Mouse (Mus musculus) intestine, postnatal 0 days (tissue): ENCODE results near the gene Lifr. TPM values are rescaled to one million over a fixed set of nuclear protein-coding genes. Genes with fewer than 3 reads are reported as not detected.

Source experiments
- ATAC-seq: fragments of 200-750 bp; cut with Nextera tagmentation; 2 replicates; pipeline ENCODE4 v1.8.0; 2017; ENCODE audit warnings: mild to moderate bottlenecking, moderate TSS enrichment, moderate library complexity
- H3K27ac ChIP-seq: fragments of 300-500 bp; sonication (generic); 2 replicates; pipeline ENCODE4 v1.5.1; 2014; ENCODE audit warnings: mild to moderate bottlenecking, low read depth, low read length, moderate library complexity
- H3K27me3 ChIP-seq: fragments of 300-500 bp; sonication (generic); replicated peaks from 2 replicates; pipeline ENCODE4 v1.6.1; 2014; ENCODE audit warnings: low read length, mixed read lengths; ENCODE audit not compliant: control insufficient read depth, insufficient read depth
- H3K36me3 ChIP-seq: fragments of 300-500 bp; sonication (generic); 2 replicates; pipeline ENCODE4 v1.6.1; 2014; ENCODE audit warnings: mild to moderate bottlenecking, moderate library complexity; ENCODE audit not compliant: control insufficient read depth, insufficient read depth
- H3K4me1 ChIP-seq: fragments of 300-500 bp; sonication (generic); replicated peaks from 2 replicates; pipeline ENCODE4 v1.6.1; 2014; ENCODE audit warnings: antibody characterized with exemption, low read length, mixed read lengths; ENCODE audit not compliant: control insufficient read depth, insufficient read depth
- H3K4me2 ChIP-seq: fragments of 300-500 bp; sonication (generic); replicated peaks from 2 replicates; pipeline ENCODE4 v1.6.1; 2014; ENCODE audit warnings: low read depth, mild to moderate bottlenecking, moderate library complexity
- H3K4me3 ChIP-seq: fragments of 300-500 bp; sonication (generic); 2 replicates; pipeline ENCODE4 v1.5.1; 2014; ENCODE audit warnings: low read depth, low read length
- H3K9ac ChIP-seq: fragments of 300-500 bp; sonication (generic); 2 replicates; pipeline ENCODE4 v1.6.1; 2014; ENCODE audit warnings: mild to moderate bottlenecking, low read depth, low read length
- H3K9me3 ChIP-seq: fragments of 300-500 bp; sonication (generic); 2 replicates; pipeline ENCODE4 v1.6.1; 2016; ENCODE audit warnings: mixed run types; ENCODE audit not compliant: control insufficient read depth
- CTCF ChIP-seq: sonication (generic); IDR thresholded peaks from 2 replicates; pipeline ENCODE4 v1.5.1; 2016; ENCODE audit warnings: low read depth, mild to moderate bottlenecking, control low read depth, antibody characterized with exemption, moderate library complexity
- WGBS: fragments of 180-500 bp; shearing (Covaris S2); extraction: QIAGEN DNeasy Blood & Tissue Kit; methylation state at CpG from one replicate; pipeline ENCODE4 v1.1.7; 2014; 5-methylcytosine and 5-hydroxymethylcytosine counted together
- polyA plus RNA-seq: library from polyadenylated mRNA; unstranded; fragments of >200 nt; fragmentation: Nextera tagmentation; extraction: Ambion mirVana; gene quantifications from 2 replicates; pipeline ENCODE4 v1.2.1, GENCODE M21; 2015

The Lifr gene
- polyA plus RNA-seq, 1 experiment from 2014 or later = 6.3 TPM

DNA sequence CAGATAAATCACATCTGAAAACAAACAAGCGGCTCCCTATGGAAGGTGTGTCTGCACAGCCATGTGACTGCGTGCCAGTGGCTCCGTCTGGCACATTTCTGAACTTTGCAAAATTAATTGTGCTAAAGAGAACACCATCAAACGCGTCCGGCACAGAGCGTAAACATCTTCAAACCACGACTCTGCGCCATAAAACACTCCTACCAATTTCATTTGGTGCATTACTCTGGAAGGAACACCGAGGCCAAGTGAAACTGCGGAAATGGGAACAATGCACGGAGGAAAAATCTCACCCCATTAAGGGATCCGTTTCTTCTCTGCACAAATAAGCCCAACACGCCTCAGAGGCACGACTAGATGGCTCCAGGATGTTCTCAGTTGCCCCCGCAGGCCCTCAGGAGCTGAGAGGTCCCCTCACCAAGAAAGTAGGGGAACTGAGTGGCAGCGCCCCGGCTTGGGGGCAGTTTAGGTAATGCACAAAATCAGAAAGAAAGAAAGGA, 38.3 kb downstream of the Lifr start:
- Histone ChIP-seq H3K4me1 (peaks cover 3% of the 10 kb centered on the region; the same call in 1 of the 2 replicates), H3K27ac (peak overlapping the region; percentile 65), H3K9ac (peak overlapping the region; percentile 73), H3K27me3 (peaks cover 28% of the 10 kb centered on the region), H3K9me3 (no peaks in the 10 kb centered on the region), H3K4me2 (peak overlapping the region; percentile 96), H3K4me3 (peak overlapping the region; percentile 83), H3K36me3 (no peaks in the 10 kb centered on the region)
- 2% methylated on average over 18 of the region's 18 CpGs for whole genome bisulfite sequencing
- TF ChIP-seq CTCF = no peak
- peak; percentile 3; the same call in 1 of the 2 replicates for ATAC-seq

DNA sequence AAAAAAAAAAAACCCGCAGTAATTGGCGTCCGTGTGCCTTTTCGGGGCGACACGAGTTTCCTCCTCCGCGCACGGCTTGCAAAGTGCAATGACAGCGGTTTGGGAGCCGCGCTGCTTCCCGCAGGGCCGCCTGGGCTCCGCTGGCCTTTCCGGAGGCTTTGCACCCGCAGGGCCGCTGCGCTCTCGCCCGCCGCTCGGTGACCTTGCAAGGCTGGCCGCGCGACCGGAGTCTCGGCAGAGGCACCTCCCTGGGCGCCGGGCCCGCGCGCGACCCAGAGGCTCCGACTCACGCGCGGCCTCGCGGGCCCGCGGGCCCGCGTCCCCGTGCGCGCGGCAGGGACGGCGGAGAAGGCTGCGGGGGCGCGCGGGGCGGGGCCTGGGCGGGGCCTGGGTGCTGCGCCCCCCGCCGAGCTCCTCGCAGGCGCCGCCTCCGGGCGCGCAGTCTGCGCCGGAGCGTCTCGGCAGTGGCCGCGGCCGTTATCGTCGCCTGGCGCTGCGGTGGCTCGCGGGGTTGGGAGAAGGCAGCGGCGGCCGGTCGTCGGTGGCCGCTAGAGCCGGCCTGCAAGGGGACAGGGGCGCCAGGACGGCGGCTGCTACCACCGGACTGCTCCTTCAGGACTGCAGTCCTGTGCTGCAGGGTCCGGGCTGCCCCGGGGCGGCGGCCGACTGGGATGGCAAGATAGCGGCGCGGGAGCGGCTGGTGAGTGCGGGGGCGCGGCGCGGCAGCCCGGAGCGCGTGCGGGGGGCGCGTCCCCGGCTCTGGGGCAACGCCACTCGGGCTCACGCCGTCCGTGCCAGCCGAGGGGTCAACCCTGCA, 38.9 kb downstream of the Lifr start:
- Histone ChIP-seq H3K9me3 (no peaks in the 10 kb centered on the region), H3K27me3 (peaks cover 28% of the 10 kb centered on the region), H3K4me2 (peak overlapping the region; percentile 96), H3K4me1 (peaks cover 3% of the 10 kb centered on the region; the same call in 1 of the 2 replicates), H3K36me3 (no peaks in the 10 kb centered on the region), H3K9ac (peak overlapping the region; percentile 73), H3K4me3 (peak overlapping the region; percentile 83), H3K27ac (peak overlapping the region; percentile 65)
- ATAC-seq = peak; percentile 85
- WGBS = under 1% methylated on average over 102 of the region's 116 CpGs
- 0 out of 2 replicates have a peak, but pooled peaks have one; percentile 2 for TF ChIP-seq CTCF

DNA sequence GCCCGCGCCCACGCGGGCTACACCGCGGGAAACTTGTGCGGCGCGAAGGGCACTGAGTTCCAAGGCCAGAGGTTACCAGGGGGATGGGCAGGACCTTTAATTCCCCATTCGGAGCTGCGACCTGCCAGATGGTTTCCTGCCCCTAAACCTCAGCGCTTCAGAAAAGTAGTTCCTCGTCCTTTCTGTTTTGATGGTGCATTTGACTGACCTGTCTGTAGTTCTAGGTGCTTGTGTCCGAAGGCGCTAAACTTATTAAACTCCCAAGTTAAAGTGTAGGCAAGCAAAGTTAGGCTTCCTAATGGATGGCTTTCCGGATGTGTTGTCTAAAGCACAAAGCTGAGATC, 39.5 kb downstream of the Lifr start:
- Histone ChIP-seq H3K4me3 (peak overlapping the region; percentile 83), H3K36me3 (no peaks in the 10 kb centered on the region), H3K4me1 (peaks cover 3% of the 10 kb centered on the region; the same call in 1 of the 2 replicates), H3K4me2 (peak overlapping the region; percentile 96), H3K27me3 (peaks cover 28% of the 10 kb centered on the region), H3K9me3 (no peaks in the 10 kb centered on the region), H3K27ac (peak overlapping the region; percentile 65), H3K9ac (peak overlapping the region; percentile 73)
- TF ChIP-seq CTCF = no peak
- WGBS = 1% methylated on average over 16 of the region's 16 CpGs
- ATAC-seq = no peak

DNA sequence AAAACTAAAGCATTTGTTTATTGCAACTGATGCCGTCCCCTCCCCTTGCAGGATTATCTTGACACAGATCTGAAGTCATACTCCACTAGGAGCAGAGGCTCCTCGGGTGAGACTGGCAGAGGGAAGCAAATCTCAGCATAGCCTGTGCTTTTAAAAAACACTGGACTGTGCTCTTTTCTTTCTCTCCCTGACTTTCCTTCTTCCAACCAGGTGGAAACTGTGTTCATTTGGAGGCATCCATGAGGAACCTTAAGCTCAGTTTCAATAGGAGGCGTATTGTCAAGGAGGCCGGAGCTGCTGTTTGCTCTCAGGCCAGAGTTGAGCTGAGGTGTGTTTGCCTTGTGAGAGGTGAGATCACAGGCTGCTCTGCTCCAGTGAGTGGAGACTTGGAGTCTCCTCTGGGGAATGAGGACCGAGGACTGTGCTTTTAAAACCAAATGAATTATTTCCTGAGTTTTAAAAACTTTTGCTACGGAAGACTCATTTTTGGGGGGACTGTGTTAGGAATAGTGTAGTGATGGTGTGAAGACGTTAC, 40.3 kb downstream of the Lifr start:
- no peak for TF ChIP-seq CTCF
- peak overlapping the region; percentile 83 for H3K4me3 ChIP-seq
- H3K36me3 ChIP-seq = no peaks in the 10 kb centered on the region
- 29% methylated on average over 7 of the region's 7 CpGs for WGBS
- ATAC-seq = no peak
- peaks cover 3% of the 10 kb centered on the region; the same call in 1 of the 2 replicates for H3K4me1 ChIP-seq
- H3K9me3 ChIP-seq = no peaks in the 10 kb centered on the region
- no peak overlapping the region for H3K27ac ChIP-seq
- H3K27me3 ChIP-seq = peaks cover 28% of the 10 kb centered on the region
- H3K9ac ChIP-seq = no peak overlapping the region
- H3K4me2 ChIP-seq = peak overlapping the region; percentile 96

DNA sequence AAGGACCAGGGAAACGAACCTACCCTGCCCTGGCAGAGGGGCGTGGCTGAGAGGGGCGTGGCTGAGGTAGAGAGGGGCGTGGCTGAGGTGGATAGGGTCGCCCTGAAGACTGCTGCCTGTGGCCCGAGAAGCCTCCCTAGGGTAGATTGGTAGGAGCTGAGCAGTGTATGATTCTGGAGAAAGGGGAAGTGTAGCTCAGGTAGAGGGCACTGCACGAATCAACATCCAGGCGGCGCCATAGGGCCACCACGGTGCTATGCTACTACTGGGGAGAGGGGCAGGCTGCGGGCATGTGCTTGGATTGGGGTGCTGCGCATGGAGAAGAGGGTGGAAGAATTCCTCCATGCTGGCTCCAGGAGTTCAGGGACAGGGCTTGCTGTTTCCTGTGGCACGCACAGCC, 42.3 kb downstream of the Lifr start:
- peaks cover 3% of the 10 kb centered on the region; the same call in 1 of the 2 replicates for H3K4me1 ChIP-seq
- H3K9ac ChIP-seq = no peak overlapping the region
- H3K4me2 ChIP-seq = no peak overlapping the region
- no peak overlapping the region for H3K27ac ChIP-seq
- H3K27me3 ChIP-seq = peaks cover 28% of the 10 kb centered on the region
- TF ChIP-seq CTCF = peak; percentile 58
- no peaks in the 10 kb centered on the region for H3K9me3 ChIP-seq
- H3K4me3 ChIP-seq = no peak overlapping the region
- 64% methylated on average over 13 of the region's 13 CpGs for WGBS
- ATAC-seq = no peak
- no peaks in the 10 kb centered on the region for H3K36me3 ChIP-seq

DNA sequence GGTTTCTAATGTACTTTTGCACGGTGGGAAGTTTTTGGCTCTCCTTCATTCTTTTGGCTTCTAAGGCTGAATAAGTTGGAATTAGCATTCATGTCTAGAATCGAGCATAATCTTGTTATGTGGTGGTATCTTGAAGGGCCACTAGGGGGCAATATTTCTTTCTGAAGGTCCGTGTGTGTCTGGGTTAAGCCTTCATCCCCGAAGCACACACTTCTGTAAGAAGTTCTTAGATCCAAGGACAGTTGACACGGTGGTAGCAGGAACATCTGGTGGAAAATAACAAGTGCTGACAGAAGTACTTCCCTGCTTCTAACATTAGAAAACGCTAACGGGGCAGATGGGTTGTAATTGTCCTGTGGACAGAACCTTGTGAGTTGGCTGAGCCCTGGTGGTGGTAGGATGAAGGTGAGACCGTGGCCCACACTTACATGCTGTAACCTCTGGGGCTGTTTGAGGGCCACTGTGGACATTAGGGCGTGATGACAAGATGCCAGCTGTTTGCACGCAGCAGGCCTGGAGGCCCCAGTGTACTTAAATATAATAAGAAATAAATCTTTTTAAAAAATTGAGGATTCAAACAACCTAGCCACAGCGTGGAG, 44.1 kb downstream of the Lifr start:
- H3K9ac ChIP-seq = no peak overlapping the region
- H3K27ac ChIP-seq = no peak overlapping the region
- peaks cover 3% of the 10 kb centered on the region; the same call in 1 of the 2 replicates for H3K4me1 ChIP-seq
- peak; percentile 72 for TF ChIP-seq CTCF
- no peaks in the 10 kb centered on the region for H3K9me3 ChIP-seq
- H3K36me3 ChIP-seq = no peaks in the 10 kb centered on the region
- ATAC-seq = no peak
- H3K27me3 ChIP-seq = peaks cover 16% of the 10 kb centered on the region
- WGBS = 63% methylated on average over 11 of the region's 11 CpGs
- no peak overlapping the region for H3K4me2 ChIP-seq
- H3K4me3 ChIP-seq = no peak overlapping the region
